Mouse (Mus musculus) kidney, postnatal 10 days (tissue): ENCODE data around the gene Tmem221.

Experiments
- DNase-seq: peaks from one replicate; pipeline ENCODE4 v3.0.0; 2021; ENCODE audit warnings: mixed read lengths

Gene Tmem221

GRCm38 (mm10) chr8:71558071-71558957 lies at the start of gene Tmem221:
TSS of gene Tmem221 (minus strand) at chr8:71558871.
- DNase-seq: no peak

- no peak for DNase-seq
These were observed 45.4 kb upstream of the Tmem221 start for GRCm38 (mm10) chr8:71604021-71604420.

- peak; percentile 91 for DNase-seq
These were observed 44.1 kb upstream of the Tmem221 start for GRCm38 (mm10) chr8:71602666-71603334.

- peak; percentile 33 for DNase-seq
These were observed 43.4 kb upstream of the Tmem221 start for GRCm38 (mm10) chr8:71601939-71602665.

- DNase-seq: no peak
These were observed 40.2 kb upstream of the Tmem221 start for GRCm38 (mm10) chr8:71598841-71599240.

- DNase-seq: no peak
These were observed 39.7 kb upstream of the Tmem221 start for GRCm38 (mm10) chr8:71598375-71598774.

- DNase-seq: no peak
These were observed 38.8 kb upstream of the Tmem221 start, which contains the start of gene Fam129c for GRCm38 (mm10) chr8:71597451-71597850. TSS of gene Fam129c (plus strand) at chr8:71597648.

GRCm38 (mm10) chr8:71596798-71597197 lies 38.1 kb upstream of the Tmem221 start:
- no peak for DNase-seq

- DNase-seq: no peak
These were observed 37.7 kb upstream of the Tmem221 start for GRCm38 (mm10) chr8:71596384-71596783.

GRCm38 (mm10) chr8:71595862-71596261 lies 37.2 kb upstream of the Tmem221 start:
- peak; percentile 95 for DNase-seq

GRCm38 (mm10) chr8:71594324-71594722 lies 35.7 kb upstream of the Tmem221 start:
- no peak for DNase-seq

GRCm38 (mm10) chr8:71593556-71594323 lies 35.1 kb upstream of the Tmem221 start:
- peak; percentile 52 for DNase-seq

- DNase-seq: peak; percentile 88
These were observed 33.9 kb upstream of the Tmem221 start for GRCm38 (mm10) chr8:71592374-71593170.

- DNase-seq: peak; percentile 98
These were observed 33.1 kb upstream of the Tmem221 start, which contains the start of gene Pgls for GRCm38 (mm10) chr8:71591471-71592373. TSS of gene Pgls (plus strand) at chr8:71592176.

- DNase-seq: no peak
These were observed 32.3 kb upstream of the Tmem221 start for GRCm38 (mm10) chr8:71591017-71591416.

- no peak for DNase-seq
These were observed 30.1 kb upstream of the Tmem221 start for GRCm38 (mm10) chr8:71588762-71589161.

- DNase-seq: peak; percentile 75
These were observed 28.2 kb upstream of the Tmem221 start for GRCm38 (mm10) chr8:71586891-71587290.

GRCm38 (mm10) chr8:71580201-71580600 lies 21.5 kb upstream of the Tmem221 start:
- DNase-seq: no peak

- DNase-seq: no peak
These were observed 20.8 kb upstream of the Tmem221 start for GRCm38 (mm10) chr8:71579476-71579875.

- no peak for DNase-seq
These were observed 20.3 kb upstream of the Tmem221 start for GRCm38 (mm10) chr8:71579009-71579408.
